Mouse (Mus musculus) heart, adult 2 months (tissue): ENCODE results near the gene Oprd1.

ENCODE experiments used
- CTCF ChIP-seq: fragments of 200-600 bp; IDR thresholded peaks from 2 replicates; pipeline ENCODE4 v1.8.1; 2022; ENCODE audit warnings: antibody characterized with exemption, mild to moderate bottlenecking, moderate library complexity
- POLR2A ChIP-seq: fragments of 200-500 bp; IDR thresholded peaks from 2 replicates; pipeline ENCODE4 v1.6.1; 2011; ENCODE audit warnings: mild to moderate bottlenecking, low read depth, low read length, control low read depth; ENCODE audit not compliant: insufficient read depth

GRCm38 (mm10) chr4:132167436-132167835, 23.1 kb upstream of the Oprd1 start:
- no peak for TF ChIP-seq POLR2A
- no peak for TF ChIP-seq CTCF
